Mouse (Mus musculus) hindbrain, embryonic 15.5 days (tissue): ENCODE data around the gene Gamt. TPM values are rescaled to one million over a fixed set of nuclear protein-coding genes. Genes with fewer than 3 reads are reported as not detected.

Source experiments
- ATAC-seq: fragments of 200-750 bp; cut with Nextera tagmentation; 2 replicates; pipeline ENCODE4 v1.8.0; 2017; ENCODE audit warnings: low read depth, moderate number of reproducible peaks, moderate TSS enrichment; ENCODE audit not compliant: low FRiP score
- H3K27ac ChIP-seq: fragments of 300-500 bp; sonication (generic); replicated peaks from 2 replicates; pipeline ENCODE4 v1.5.1; 2015; ENCODE audit warnings: mild to moderate bottlenecking, inconsistent platforms
- H3K27me3 ChIP-seq: fragments of 300-500 bp; sonication (generic); 2 replicates; pipeline ENCODE4 v1.6.1; 2015; ENCODE audit warnings: control low read depth, inconsistent platforms
- H3K36me3 ChIP-seq: fragments of 300-500 bp; sonication (generic); 2 replicates; pipeline ENCODE4 v1.6.1; 2015; ENCODE audit warnings: control low read depth, inconsistent platforms
- H3K4me1 ChIP-seq: fragments of 300-500 bp; sonication (generic); replicated peaks from 2 replicates; pipeline ENCODE4 v1.6.1; 2015; ENCODE audit warnings: control low read depth, inconsistent platforms
- H3K4me2 ChIP-seq: fragments of 300-500 bp; sonication (generic); 2 replicates; pipeline ENCODE4 v1.6.1; 2015; ENCODE audit warnings: moderate library complexity, mild to moderate bottlenecking, inconsistent platforms
- H3K4me3 ChIP-seq: fragments of 300-500 bp; sonication (generic); 2 replicates; pipeline ENCODE4 v1.5.1; 2015; ENCODE audit warnings: mild to moderate bottlenecking, inconsistent platforms
- H3K9ac ChIP-seq: fragments of 300-500 bp; sonication (generic); 2 replicates; pipeline ENCODE4 v1.6.1; 2015; ENCODE audit warnings: inconsistent platforms
- H3K9me3 ChIP-seq: fragments of 300-500 bp; sonication (generic); 2 replicates; pipeline ENCODE4 v1.6.1; 2016; ENCODE audit warnings: control low read depth, inconsistent platforms
- WGBS: fragments of 180-500 bp; shearing (Covaris S2); methylation state at CpG from one replicate; pipeline ENCODE4 v1.1.7; 2015; 5-methylcytosine and 5-hydroxymethylcytosine counted together
- polyA plus RNA-seq: library from polyadenylated mRNA; unstranded; fragments of >200 nt; fragmentation: Nextera tagmentation; extraction: Ambion mirVana; gene quantifications from 2 replicates; pipeline ENCODE4 v1.2.1, GENCODE M21; 2015

Gamt gene
- 24.6 and 28.1 TPM in 2 replicates for polyA plus RNA-seq

- peak within 1 kb of the TSS; percentile 83 for H3K27ac ChIP-seq
- H3K4me2 ChIP-seq = peak within 1 kb of the TSS; percentile 66
- peaks cover 46% of the 10 kb centered on the region for H3K4me1 ChIP-seq
- under 1% methylated on average over 49 of the region's 49 CpGs for WGBS
- peaks cover 19% of the 10 kb centered on the region for H3K36me3 ChIP-seq
- H3K4me3 ChIP-seq = peak within 1 kb of the TSS; percentile 41
- H3K9me3 ChIP-seq = no peaks in the 10 kb centered on the region
- H3K9ac ChIP-seq = peak within 1 kb of the TSS; percentile 45
- ATAC-seq = peak; percentile 84
- no peaks in the 10 kb centered on the region for H3K27me3 ChIP-seq
Observed at GRCm38 (mm10) chr10:80260642-80261584, at the start of gene Gamt, which contains the start of gene Dazap1. TSS of gene Gamt (minus strand) at chr10:80261012. TSS of gene Dazap1 (plus strand) at chr10:80261486.

- Histone ChIP-seq H3K27ac (no peak overlapping the region), H3K27me3 (no peaks in the 10 kb centered on the region), H3K4me1 (peaks cover 63% of the 10 kb centered on the region), H3K4me3 (no peak overlapping the region), H3K9me3 (no peaks in the 10 kb centered on the region), H3K4me2 (peak overlapping the region; percentile 36), H3K9ac (no peak overlapping the region), H3K36me3 (peaks cover 58% of the 10 kb centered on the region)
- WGBS = 23% methylated on average over 25 of the region's 25 CpGs
- ATAC-seq = no peak
Observed at GRCm38 (mm10) chr10:80304862-80305261, 44.0 kb upstream of the Gamt start.

- 34% methylated on average over 12 of the region's 12 CpGs for WGBS
- Histone ChIP-seq H3K27me3 (no peaks in the 10 kb centered on the region), H3K9ac (no peak overlapping the region), H3K4me2 (peak overlapping the region; percentile 36), H3K4me1 (peaks cover 67% of the 10 kb centered on the region), H3K36me3 (peaks cover 56% of the 10 kb centered on the region), H3K27ac (no peak overlapping the region), H3K9me3 (no peaks in the 10 kb centered on the region), H3K4me3 (no peak overlapping the region)
- ATAC-seq = no peak
Observed at GRCm38 (mm10) chr10:80304458-80304857, 43.6 kb upstream of the Gamt start.

- ATAC-seq = peak; percentile 9; the same call in 1 of the 2 replicates
- WGBS = 4% methylated on average over 9 of the region's 9 CpGs
- Histone ChIP-seq H3K9ac (peak overlapping the region; percentile 91), H3K27me3 (no peaks in the 10 kb centered on the region), H3K36me3 (peaks cover 36% of the 10 kb centered on the region), H3K4me3 (peak overlapping the region; percentile 66), H3K4me2 (peak overlapping the region; percentile 86), H3K4me1 (peaks cover 80% of the 10 kb centered on the region), H3K27ac (peak overlapping the region; percentile 98), H3K9me3 (no peaks in the 10 kb centered on the region)
Observed at GRCm38 (mm10) chr10:80302471-80302881, 41.7 kb upstream of the Gamt start.

- Histone ChIP-seq H3K36me3 (peaks cover 31% of the 10 kb centered on the region), H3K9ac (peak overlapping the region; percentile 91), H3K4me1 (peaks cover 85% of the 10 kb centered on the region), H3K27ac (peak overlapping the region; percentile 98), H3K9me3 (no peaks in the 10 kb centered on the region), H3K4me2 (peak overlapping the region; percentile 86), H3K4me3 (peak overlapping the region; percentile 66), H3K27me3 (no peaks in the 10 kb centered on the region)
- ATAC-seq = no peak
- WGBS = 44% methylated on average over 5 of the region's 5 CpGs
Observed at GRCm38 (mm10) chr10:80302082-80302355, 41.2 kb upstream of the Gamt start.

GRCm38 (mm10) chr10:80301256-80302081 is 40.7 kb upstream of the Gamt start:
- 40% methylated on average over 10 of the region's 10 CpGs for WGBS
- peaks cover 26% of the 10 kb centered on the region for H3K36me3 ChIP-seq
- H3K9me3 ChIP-seq = no peaks in the 10 kb centered on the region
- no peak for ATAC-seq
- peaks cover 88% of the 10 kb centered on the region for H3K4me1 ChIP-seq
- H3K27me3 ChIP-seq = no peaks in the 10 kb centered on the region
- peak overlapping the region; percentile 86 for H3K4me2 ChIP-seq
- H3K27ac ChIP-seq = peak overlapping the region; percentile 98
- peak overlapping the region; percentile 91 for H3K9ac ChIP-seq
- peak overlapping the region; percentile 66 for H3K4me3 ChIP-seq

GRCm38 (mm10) chr10:80300672-80301181 is 39.9 kb upstream of the Gamt start:
- no peaks in the 10 kb centered on the region for H3K27me3 ChIP-seq
- 7% methylated on average over 11 of the region's 11 CpGs for WGBS
- peaks cover 18% of the 10 kb centered on the region for H3K36me3 ChIP-seq
- H3K9ac ChIP-seq = peak overlapping the region; percentile 91
- H3K4me2 ChIP-seq = peak overlapping the region; percentile 86
- H3K4me1 ChIP-seq = peaks cover 87% of the 10 kb centered on the region
- H3K27ac ChIP-seq = peak overlapping the region; percentile 98
- peak overlapping the region; percentile 66 for H3K4me3 ChIP-seq
- peak; percentile 82 for ATAC-seq
- no peaks in the 10 kb centered on the region for H3K9me3 ChIP-seq

- 36% methylated on average over 10 of the region's 10 CpGs for WGBS
- Histone ChIP-seq H3K9me3 (no peaks in the 10 kb centered on the region), H3K27ac (peak overlapping the region; percentile 98), H3K36me3 (peaks cover 13% of the 10 kb centered on the region), H3K4me1 (peaks cover 88% of the 10 kb centered on the region), H3K4me3 (peak overlapping the region; percentile 66), H3K4me2 (peak overlapping the region; percentile 86), H3K27me3 (no peaks in the 10 kb centered on the region), H3K9ac (peak overlapping the region; percentile 91)
- no peak for ATAC-seq
Observed at GRCm38 (mm10) chr10:80299824-80300223, 39.0 kb upstream of the Gamt start.

- H3K4me2 ChIP-seq = peak overlapping the region; percentile 86
- H3K4me3 ChIP-seq = peak overlapping the region; percentile 66
- WGBS = 4% methylated on average over 15 of the region's 15 CpGs
- H3K9me3 ChIP-seq = no peaks in the 10 kb centered on the region
- H3K9ac ChIP-seq = peak overlapping the region; percentile 91
- ATAC-seq = no peak
- H3K4me1 ChIP-seq = peaks cover 87% of the 10 kb centered on the region
- H3K27me3 ChIP-seq = no peaks in the 10 kb centered on the region
- H3K27ac ChIP-seq = peak overlapping the region; percentile 98
- peaks cover 14% of the 10 kb centered on the region for H3K36me3 ChIP-seq
Observed at GRCm38 (mm10) chr10:80299301-80299700, 38.5 kb upstream of the Gamt start.

- WGBS = 2% methylated on average over 26 of the region's 26 CpGs
- peaks cover 87% of the 10 kb centered on the region for H3K4me1 ChIP-seq
- peak overlapping the region; percentile 86 for H3K4me2 ChIP-seq
- H3K36me3 ChIP-seq = peaks cover 20% of the 10 kb centered on the region
- H3K9me3 ChIP-seq = no peaks in the 10 kb centered on the region
- H3K27ac ChIP-seq = peak overlapping the region; percentile 98
- no peaks in the 10 kb centered on the region for H3K27me3 ChIP-seq
- H3K4me3 ChIP-seq = peak overlapping the region; percentile 66
- ATAC-seq = peak; percentile 77
- peak overlapping the region; percentile 91 for H3K9ac ChIP-seq
Observed at GRCm38 (mm10) chr10:80298571-80299281, 37.9 kb upstream of the Gamt start.

GRCm38 (mm10) chr10:80297526-80298133 is 36.8 kb upstream of the Gamt start:
- H3K9ac ChIP-seq = peak overlapping the region; percentile 52
- WGBS = 62% methylated on average over 8 of the region's 8 CpGs
- peak overlapping the region; percentile 98 for H3K27ac ChIP-seq
- ATAC-seq = no peak
- peaks cover 22% of the 10 kb centered on the region for H3K36me3 ChIP-seq
- H3K27me3 ChIP-seq = no peaks in the 10 kb centered on the region
- peaks cover 85% of the 10 kb centered on the region for H3K4me1 ChIP-seq
- peak overlapping the region; percentile 86 for H3K4me2 ChIP-seq
- no peak overlapping the region for H3K4me3 ChIP-seq
- no peaks in the 10 kb centered on the region for H3K9me3 ChIP-seq
